Mouse (Mus musculus) liver, postnatal 0 days (tissue): Measurements from ENCODE around the gene Rgl2.

ENCODE experiments used
- CTCF ChIP-seq: sonication (generic); IDR thresholded peaks from 2 replicates; pipeline ENCODE4 v1.5.1; 2016; ENCODE audit warnings: antibody characterized with exemption, low read depth
- EP300 ChIP-seq: IDR thresholded peaks from 2 replicates; pipeline ENCODE4 v1.6.1; 2016; ENCODE audit warnings: antibody characterized with exemption, low read depth, mild to moderate bottlenecking

DNA sequence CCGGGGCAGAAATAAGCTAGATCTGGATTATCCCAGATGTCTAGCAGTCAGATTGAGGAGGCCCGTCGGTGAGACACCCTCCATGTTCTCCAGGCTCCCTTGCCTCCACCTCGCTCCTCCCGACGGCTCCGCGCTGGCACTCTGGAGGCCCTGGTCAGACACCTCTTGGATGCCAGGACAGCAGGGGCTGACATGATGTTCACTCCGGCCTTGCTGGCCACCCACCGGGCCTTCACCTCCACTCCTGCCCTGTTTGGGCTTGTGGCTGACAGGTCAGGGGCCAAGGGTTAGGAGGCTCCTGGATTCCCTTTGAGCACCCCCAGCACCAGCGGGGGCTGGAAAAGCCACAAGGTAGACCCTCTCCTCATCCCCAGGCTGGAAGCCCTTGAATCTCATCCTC lies 2.6 kb downstream of the Rgl2 start:
- no peak for TF ChIP-seq CTCF
- no peak for TF ChIP-seq EP300
